ENCODE assay signal across 16 mouse cellular contexts in genomic region chr2:145971237-145972010, GRCm38 (mm10). TPM values are rescaled to one million over a fixed set of nuclear protein-coding genes. Genes with fewer than 3 reads are reported as not detected.
DNase-seq lines count a peak whose midpoint lies in the region; ATAC-seq lines count a peak whose summit lies in the region.
"Had no signal": no experiment of that assay in that cellular context is flagged by ENCODE, and none has a peak within 500 bp of the region (broad histone marks: within the 10 kb centered on the region; RNA-seq: fewer than 3 reads in every experiment).

No protein-coding gene starts in this region.

- DNase-seq in layer of hippocampus, adult 11-12 months (ENCODE audit: low spot score), result peak; percentile 39
- no peak for DNase-seq in layer of hippocampus, postnatal 25 days (ENCODE audit: extremely low spot score in 1 of 2, low spot score in 1 of 2)
- peak; percentile 88 for DNase-seq in cerebellum, adult 9-11 months
- DNase-seq in layer of hippocampus, adult 9-10 months (ENCODE audit: low spot score), result peak; percentile 24
- no peak for DNase-seq in heart, postnatal 14 days
- no peak for DNase-seq in frontal cortex, postnatal 36 days (ENCODE audit: low spot score in 2 of 2)
- DNase-seq: gastrocnemius, postnatal 14 days; kidney, postnatal 36 days; lung, postnatal 14 days; right cerebral cortex, postnatal 25 days had no signal

- no peak overlapping the region for H3K4me2 ChIP-seq in heart, embryonic 11.5 days
- H3K4me2 ChIP-seq: heart, embryonic 13.5 days had no signal

- no peaks in the 10 kb centered on the region for H3K36me3 ChIP-seq in heart, embryonic 11.5 days (ENCODE audit: control insufficient read depth, insufficient read depth, low read length)
- H3K36me3 ChIP-seq: heart, embryonic 13.5 days had no signal

- no peak overlapping the region for H3K4me3 ChIP-seq in heart, embryonic 11.5 days (ENCODE audit: low read depth, low read length)
- H3K4me3 ChIP-seq: heart, embryonic 13.5 days had no signal

- no peaks in the 10 kb centered on the region for H3K9me3 ChIP-seq in heart, embryonic 11.5 days (replicated peaks; ENCODE audit: control insufficient read depth, low read length)
- H3K9me3 ChIP-seq: heart, embryonic 13.5 days had no signal

- no peaks in the 10 kb centered on the region for H3K27me3 ChIP-seq in heart, embryonic 11.5 days (ENCODE audit: control insufficient read depth, insufficient read depth, low read length)
- H3K27me3 ChIP-seq: heart, embryonic 13.5 days had no signal

- no peak overlapping the region for H3K9ac ChIP-seq in heart, embryonic 11.5 days (ENCODE audit: low read depth, low read length)
- H3K9ac ChIP-seq: heart, embryonic 13.5 days; liver, embryonic 14.5 days had no signal

- WGBS in heart, embryonic 11.5 days (ENCODE audit: insufficient replicate concordance), result 86% methylated on average over 20 of the region's 20 CpGs

- intact Hi-C loops in heart, postnatal 14 days (cut with DNase I), result no loop called here

- H3K4me1 ChIP-seq in heart, embryonic 11.5 days (ENCODE audit: control insufficient read depth, insufficient read depth, low read length), result no peaks in the 10 kb centered on the region
- H3K4me1 ChIP-seq: heart, embryonic 13.5 days had no signal

- peak; percentile 86 for ATAC-seq in cerebellum, adult (ENCODE audit: insufficient number of reproducible peaks, low FRiP score, low TSS enrichment)
- no peak for ATAC-seq in heart, embryonic 11.5 days (replicated peaks; ENCODE audit: insufficient number of reproducible peaks, low FRiP score, low TSS enrichment)
- ATAC-seq: midbrain, embryonic 16.5 days had no signal

- no peak overlapping the region for H3K27ac ChIP-seq in heart, embryonic 11.5 days (ENCODE audit: low read depth, low read length)
- H3K27ac ChIP-seq: heart, embryonic 13.5 days; liver, embryonic 14.5 days had no signal

RNA-seq across cellular contexts. Expression of gene Crnkl1, which starts 36.6 kb away (rescaled TPM):
- 10 to 100 TPM; 18.8 to 21.3 TPM for total RNA-seq in layer of hippocampus, postnatal 25 days (2021)
- total RNA-seq in heart, postnatal 14 days (2021), result 10 to 100 TPM; 18.2 to 20.0 TPM
- polyA plus RNA-seq in heart, embryonic 11.5 days (2014; fragmentation: Nextera tagmentation; extraction: Ambion mirVana), result 20.4 and 23.5 TPM in 2 replicates

RNA-seq across cellular contexts. Expression of gene Cfap61, which starts 36.8 kb away (rescaled TPM):
- total RNA-seq in layer of hippocampus, postnatal 25 days (2021), result 1 to 10 TPM; 2.5 to 4.9 TPM
- total RNA-seq in heart, postnatal 14 days (2021), result 1 to 10 TPM in 1 of 2 experiments, under 1 TPM in 1; 0.68 to 2.7 TPM
- 0.10 and 1.1 TPM in 2 replicates for polyA plus RNA-seq in heart, embryonic 11.5 days (2014; fragmentation: Nextera tagmentation; extraction: Ambion mirVana)
- total RNA-seq: gastrocnemius, postnatal 14 days had no signal
- polyA plus RNA-seq: liver, embryonic 14.5 days; urinary bladder, adult 2 months had no signal

Comparison
In these comparisons a context has a peak if more than half of its experiments do, and no peak if none do; other contexts are left out.
1. DNase-seq: peak in layer of hippocampus, adult 11-12 months (single experiment), cerebellum, adult 9-11 months (single experiment) and layer of hippocampus, adult 9-10 months (single experiment); none in layer of hippocampus, postnatal 25 days (0 of 2), heart, postnatal 14 days (0 of 2) and frontal cortex, postnatal 36 days (0 of 2).